Mouse (Mus musculus) heart, embryonic 13.5 days (tissue): ENCODE results near the gene Gm3285. TPM values are rescaled to one million over a fixed set of nuclear protein-coding genes. Genes with fewer than 3 reads are reported as not detected.

Experiments used
- ATAC-seq: fragments of 200-750 bp; cut with Nextera tagmentation; 2 replicates; pipeline ENCODE4 v1.8.0; 2017; ENCODE audit warnings: moderate TSS enrichment; ENCODE audit not compliant: insufficient number of reproducible peaks, low FRiP score, low TSS enrichment; ENCODE audit errors: extremely low read depth
- H3K27ac ChIP-seq: fragments of 300-500 bp; sonication (generic); replicated peaks from 2 replicates; pipeline ENCODE4 v1.5.1; 2015; ENCODE audit warnings: moderate library complexity, mild to moderate bottlenecking, inconsistent platforms
- H3K27me3 ChIP-seq: fragments of 300-500 bp; sonication (generic); replicated peaks from 2 replicates; pipeline ENCODE4 v1.6.1; 2015; ENCODE audit warnings: mild to moderate bottlenecking, inconsistent platforms
- H3K36me3 ChIP-seq: fragments of 300-500 bp; sonication (generic); 2 replicates; pipeline ENCODE4 v1.6.1; 2015; ENCODE audit warnings: mild to moderate bottlenecking, inconsistent platforms
- H3K4me1 ChIP-seq: fragments of 300-500 bp; sonication (generic); 2 replicates; pipeline ENCODE4 v1.6.1; 2015; ENCODE audit warnings: inconsistent platforms
- H3K4me2 ChIP-seq: fragments of 300-500 bp; sonication (generic); 2 replicates; pipeline ENCODE4 v1.6.1; 2015; ENCODE audit warnings: inconsistent platforms, mild to moderate bottlenecking, moderate library complexity
- H3K4me3 ChIP-seq: fragments of 300-500 bp; sonication (generic); 2 replicates; pipeline ENCODE4 v1.5.1; 2015; ENCODE audit warnings: moderate library complexity, mild to moderate bottlenecking, inconsistent platforms
- H3K9ac ChIP-seq: fragments of 300-500 bp; sonication (generic); 2 replicates; pipeline ENCODE4 v1.6.1; 2015; ENCODE audit warnings: inconsistent platforms, mild to moderate bottlenecking, moderate library complexity
- H3K9me3 ChIP-seq: fragments of 300-500 bp; sonication (generic); 2 replicates; pipeline ENCODE4 v1.6.1; 2016; ENCODE audit warnings: inconsistent platforms
- WGBS: fragments of 180-500 bp; shearing (Covaris S2); methylation state at CpG from one replicate; pipeline ENCODE4 v1.1.7; 2015; ENCODE audit warnings: mixed read lengths; 5-methylcytosine and 5-hydroxymethylcytosine counted together
- polyA plus RNA-seq: library from polyadenylated mRNA; unstranded; fragments of >200 nt; fragmentation: Nextera tagmentation; extraction: Ambion mirVana; gene quantifications from 2 replicates; pipeline ENCODE4 v1.2.1, GENCODE M21; 2015

The Gm3285 gene
- polyA plus RNA-seq, result not detected in 2 replicates

- no peak within 1 kb of the TSS for H3K9ac ChIP-seq
- H3K27ac ChIP-seq, result no peak within 1 kb of the TSS
- H3K4me2 ChIP-seq, result no peak within 1 kb of the TSS
- peaks cover 21% of the 10 kb centered on the region for H3K27me3 ChIP-seq
- ATAC-seq, result no peak
- no peaks in the 10 kb centered on the region for H3K4me1 ChIP-seq
- no peaks in the 10 kb centered on the region for H3K9me3 ChIP-seq
- no peak within 1 kb of the TSS for H3K4me3 ChIP-seq
- WGBS, result 43% methylated on average over 7 of the region's 7 CpGs
- no peaks in the 10 kb centered on the region for H3K36me3 ChIP-seq
Measured at GRCm38 (mm10) chr10:77861675-77862074, at the start of gene Gm3285. Gm3285 (plus strand) TSS chr10:77861975.

GRCm38 (mm10) chr10:77814382-77814781 is 47.4 kb upstream of the Gm3285 start, which contains the start of gene Gm2696:
Gm2696 (plus strand) TSS chr10:77814682.
- ATAC-seq, result no peak
- peaks cover 11% of the 10 kb centered on the region; the same call in 1 of the 2 replicates for H3K27me3 ChIP-seq
- H3K9ac ChIP-seq, result no peak within 1 kb of the TSS
- no peak within 1 kb of the TSS for H3K4me3 ChIP-seq
- H3K9me3 ChIP-seq, result peaks cover 3% of the 10 kb centered on the region; the same call in 1 of the 2 replicates
- 37% methylated on average over 4 of the region's 4 CpGs for WGBS
- no peaks in the 10 kb centered on the region for H3K36me3 ChIP-seq
- H3K4me1 ChIP-seq, result no peaks in the 10 kb centered on the region
- H3K27ac ChIP-seq, result no peak within 1 kb of the TSS
- no peak within 1 kb of the TSS for H3K4me2 ChIP-seq

- no peak for ATAC-seq
- Histone ChIP-seq H3K27me3 (peaks cover 11% of the 10 kb centered on the region; the same call in 1 of the 2 replicates), H3K4me3 (no peak overlapping the region), H3K9ac (no peak overlapping the region), H3K4me1 (no peaks in the 10 kb centered on the region), H3K9me3 (no peaks in the 10 kb centered on the region), H3K4me2 (no peak overlapping the region), H3K36me3 (no peaks in the 10 kb centered on the region), H3K27ac (no peak overlapping the region)
- WGBS, result 21% methylated on average over 5 of the region's 5 CpGs
Measured at GRCm38 (mm10) chr10:77815514-77815913, 46.3 kb upstream of the Gm3285 start.

- Histone ChIP-seq H3K27me3 (peaks cover 8% of the 10 kb centered on the region; the same call in 1 of the 2 replicates), H3K27ac (no peak overlapping the region), H3K4me1 (no peaks in the 10 kb centered on the region), H3K9me3 (no peaks in the 10 kb centered on the region), H3K36me3 (no peaks in the 10 kb centered on the region), H3K9ac (no peak overlapping the region), H3K4me2 (no peak overlapping the region), H3K4me3 (no peak overlapping the region)
- peak; percentile 10; the same call in 1 of the 2 replicates for ATAC-seq
- 91% methylated on average over 4 of the region's 4 CpGs for WGBS
Measured at GRCm38 (mm10) chr10:77818523-77818922, 43.3 kb upstream of the Gm3285 start.

- Histone ChIP-seq H3K4me3 (no peak overlapping the region), H3K27me3 (peaks cover 4% of the 10 kb centered on the region; the same call in 1 of the 2 replicates), H3K27ac (no peak overlapping the region), H3K9me3 (peaks cover 4% of the 10 kb centered on the region; the same call in 1 of the 2 replicates), H3K4me1 (no peaks in the 10 kb centered on the region), H3K4me2 (no peak overlapping the region), H3K36me3 (no peaks in the 10 kb centered on the region), H3K9ac (no peak overlapping the region)
- WGBS, result 35% methylated on average over 4 of the region's 4 CpGs
- no peak for ATAC-seq
Measured at GRCm38 (mm10) chr10:77819203-77819602, 42.6 kb upstream of the Gm3285 start.

GRCm38 (mm10) chr10:77826951-77827350 is 34.8 kb upstream of the Gm3285 start, which contains the start of gene Krtap10-4:
Krtap10-4 (minus strand) TSS chr10:77827095.
- H3K9ac ChIP-seq, result no peak within 1 kb of the TSS
- WGBS, result 52% methylated on average over 6 of the region's 6 CpGs
- no peak within 1 kb of the TSS for H3K4me2 ChIP-seq
- no peaks in the 10 kb centered on the region for H3K27me3 ChIP-seq
- no peak within 1 kb of the TSS for H3K27ac ChIP-seq
- peaks cover 4% of the 10 kb centered on the region; the same call in 1 of the 2 replicates for H3K9me3 ChIP-seq
- H3K36me3 ChIP-seq, result no peaks in the 10 kb centered on the region
- no peak for ATAC-seq
- H3K4me1 ChIP-seq, result no peaks in the 10 kb centered on the region
- no peak within 1 kb of the TSS for H3K4me3 ChIP-seq

GRCm38 (mm10) chr10:77835647-77836046 is 26.1 kb upstream of the Gm3285 start, which contains the start of gene Krtap10-10:
Krtap10-10 (plus strand) TSS chr10:77835947.
- H3K27me3 ChIP-seq, result 0 out of 2 replicates have a peak, but pooled peaks cover 5% of the 10 kb centered on the region
- H3K9ac ChIP-seq, result no peak within 1 kb of the TSS
- ATAC-seq, result no peak
- H3K9me3 ChIP-seq, result no peaks in the 10 kb centered on the region
- H3K4me1 ChIP-seq, result no peaks in the 10 kb centered on the region
- H3K4me3 ChIP-seq, result no peak within 1 kb of the TSS
- no peaks in the 10 kb centered on the region for H3K36me3 ChIP-seq
- H3K27ac ChIP-seq, result no peak within 1 kb of the TSS
- H3K4me2 ChIP-seq, result no peak within 1 kb of the TSS
- 62% methylated on average over 9 of the region's 9 CpGs for WGBS

GRCm38 (mm10) chr10:77839006-77839405 is 22.8 kb upstream of the Gm3285 start:
- ATAC-seq, result no peak
- Histone ChIP-seq H3K27ac (no peak overlapping the region), H3K36me3 (no peaks in the 10 kb centered on the region), H3K4me1 (no peaks in the 10 kb centered on the region), H3K4me2 (no peak overlapping the region), H3K27me3 (0 out of 2 replicates have a peak, but pooled peaks cover 5% of the 10 kb centered on the region), H3K9ac (no peak overlapping the region), H3K4me3 (no peak overlapping the region), H3K9me3 (peaks cover 17% of the 10 kb centered on the region)
- WGBS, result 61% methylated on average over 6 of the region's 6 CpGs

GRCm38 (mm10) chr10:77846503-77846902 is 15.3 kb upstream of the Gm3285 start, which contains the start of gene Gm36176:
Gm36176 (plus strand) TSS chr10:77846803.
- ATAC-seq, result no peak
- Histone ChIP-seq H3K9me3 (peaks cover 23% of the 10 kb centered on the region; the same call in 1 of the 2 replicates), H3K36me3 (no peaks in the 10 kb centered on the region), H3K4me2 (no peak within 1 kb of the TSS), H3K4me3 (no peak within 1 kb of the TSS), H3K9ac (no peak within 1 kb of the TSS), H3K4me1 (no peaks in the 10 kb centered on the region), H3K27me3 (no peaks in the 10 kb centered on the region), H3K27ac (no peak within 1 kb of the TSS)
- WGBS, result 49% methylated on average over 3 of the region's 3 CpGs

- 15% methylated on average over 2 of the region's 2 CpGs for WGBS
- no peak overlapping the region for H3K9ac ChIP-seq
- H3K4me1 ChIP-seq, result no peaks in the 10 kb centered on the region
- H3K27ac ChIP-seq, result no peak overlapping the region
- no peak overlapping the region for H3K4me2 ChIP-seq
- no peak for ATAC-seq
- H3K36me3 ChIP-seq, result no peaks in the 10 kb centered on the region
- peaks cover 23% of the 10 kb centered on the region; the same call in 1 of the 2 replicates for H3K9me3 ChIP-seq
- no peaks in the 10 kb centered on the region for H3K27me3 ChIP-seq
- H3K4me3 ChIP-seq, result no peak overlapping the region
Measured at GRCm38 (mm10) chr10:77846961-77847360, 14.8 kb upstream of the Gm3285 start.

GRCm38 (mm10) chr10:77847538-77847937 is 14.2 kb upstream of the Gm3285 start:
- no peak overlapping the region for H3K9ac ChIP-seq
- no peaks in the 10 kb centered on the region; the same call in 1 of the 2 replicates for H3K27me3 ChIP-seq
- no peak overlapping the region for H3K4me2 ChIP-seq
- H3K4me1 ChIP-seq, result no peaks in the 10 kb centered on the region
- H3K4me3 ChIP-seq, result no peak overlapping the region
- peaks cover 20% of the 10 kb centered on the region; the same call in 1 of the 2 replicates for H3K9me3 ChIP-seq
- H3K27ac ChIP-seq, result no peak overlapping the region
- ATAC-seq, result no peak
- WGBS, result 71% methylated on average over 2 of the region's 2 CpGs
- H3K36me3 ChIP-seq, result no peaks in the 10 kb centered on the region

- peaks cover 12% of the 10 kb centered on the region; the same call in 1 of the 2 replicates for H3K27me3 ChIP-seq
- 58% methylated on average over 9 of the region's 9 CpGs for WGBS
- no peak for ATAC-seq
Measured at GRCm38 (mm10) chr10:77852559-77852958, 9.2 kb upstream of the Gm3285 start, which contains the start of gene Gm10318. Gm10318 (plus strand) TSS chr10:77852859.

More at GRCm38 (mm10) chr10:77852559-77852958, 9.2 kb upstream of the Gm3285 start, which contains the start of gene Gm10318:
- H3K9ac ChIP-seq, result no peak within 1 kb of the TSS
- H3K4me3 ChIP-seq, result no peak within 1 kb of the TSS
- H3K27ac ChIP-seq, result no peak within 1 kb of the TSS
- no peak within 1 kb of the TSS for H3K4me2 ChIP-seq
- H3K9me3 ChIP-seq, result no peaks in the 10 kb centered on the region
- H3K4me1 ChIP-seq, result no peaks in the 10 kb centered on the region
- no peaks in the 10 kb centered on the region for H3K36me3 ChIP-seq
